Mouse (Mus musculus): ENCODE measurements around the gene Unc119b.

GRCm38 (mm10) chr5:115161064-115161939 is 26.5 kb upstream of the Unc119b start:
- no peak for TF ChIP-seq CTCF (IDR thresholded peaks at IDR 0.05; ENCODE audit: extremely low read depth, insufficient read depth, insufficient read length, insufficient replicate concordance)
- no peak for TF ChIP-seq POLR2A (IDR thresholded peaks at IDR 0.05; ENCODE audit: low read depth, low read length)

Measured in spleen, adult 2 months (tissue).